Mouse (Mus musculus): ENCODE data around the gene Baz1b.
"Not testable (repeated sequence)": the region's sequence is repeated elsewhere in the genome, so short reads cannot be mapped to it uniquely, and the experiment has no call there.

The Baz1b gene

DNA sequence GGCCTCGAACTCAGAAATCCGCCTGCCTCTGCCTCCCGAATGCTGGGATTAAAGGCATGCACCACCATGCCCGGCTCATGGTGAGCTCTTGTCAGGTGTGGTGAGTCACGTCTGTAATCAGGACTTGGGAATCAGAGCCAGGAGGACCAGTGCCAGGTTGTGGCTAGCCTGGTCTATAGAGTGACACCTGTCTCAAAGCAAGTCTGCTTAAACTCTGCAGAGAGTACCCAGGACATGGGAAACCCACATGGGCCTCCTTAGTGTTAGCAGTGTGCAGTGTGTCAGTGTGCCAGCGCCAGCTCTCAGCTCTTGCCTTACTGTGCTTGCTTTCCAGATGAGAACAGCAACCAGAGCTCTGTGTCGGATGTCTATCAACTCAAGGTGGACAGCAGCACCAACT is 7.4 kb upstream of the Baz1b start:
- DNase-seq (ENCODE audit: low read depth) = no peak

DNA sequence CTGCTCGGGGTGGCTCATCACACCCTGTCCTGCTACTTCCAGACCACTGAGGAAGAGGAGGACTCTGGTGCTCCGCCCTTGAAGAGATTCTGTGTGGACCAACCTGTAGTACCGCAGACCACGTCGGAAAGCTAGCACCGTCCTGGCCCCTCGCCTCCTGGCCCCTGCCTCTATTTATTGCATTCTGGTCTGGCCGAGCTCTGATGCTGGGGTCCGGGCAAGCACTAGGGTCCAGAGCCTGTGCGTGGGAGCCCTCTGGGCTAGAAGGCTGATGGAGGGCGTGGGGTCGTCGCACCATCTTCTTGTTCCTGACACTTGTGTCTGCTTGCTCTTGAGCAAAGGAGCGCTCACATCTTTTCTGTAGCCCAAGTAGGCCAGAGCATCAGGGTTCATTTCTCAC is 6.3 kb upstream of the Baz1b start:
- no peak for DNase-seq (ENCODE audit: low read depth)

DNA sequence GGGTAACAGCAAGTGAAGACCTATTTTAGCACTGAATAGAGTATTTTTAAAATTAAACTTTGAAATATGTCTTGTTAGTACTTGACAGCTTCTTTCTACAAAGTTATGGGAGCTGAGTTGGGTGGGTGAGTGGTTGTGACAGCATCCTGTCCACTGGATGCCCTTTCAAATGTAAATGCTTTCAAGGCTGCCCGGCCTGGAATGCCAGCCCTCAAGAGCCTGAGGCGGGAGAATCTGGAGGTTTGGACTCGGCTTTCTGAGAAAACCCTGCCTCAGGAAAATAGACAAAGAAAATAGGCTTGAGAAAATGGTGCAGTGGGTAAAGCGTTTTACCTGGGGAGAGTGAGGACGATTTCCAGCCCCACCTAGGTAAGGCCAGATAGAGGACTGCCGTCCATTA is 5.3 kb upstream of the Baz1b start:
- DNase-seq (ENCODE audit: low read depth) = no peak

DNA sequence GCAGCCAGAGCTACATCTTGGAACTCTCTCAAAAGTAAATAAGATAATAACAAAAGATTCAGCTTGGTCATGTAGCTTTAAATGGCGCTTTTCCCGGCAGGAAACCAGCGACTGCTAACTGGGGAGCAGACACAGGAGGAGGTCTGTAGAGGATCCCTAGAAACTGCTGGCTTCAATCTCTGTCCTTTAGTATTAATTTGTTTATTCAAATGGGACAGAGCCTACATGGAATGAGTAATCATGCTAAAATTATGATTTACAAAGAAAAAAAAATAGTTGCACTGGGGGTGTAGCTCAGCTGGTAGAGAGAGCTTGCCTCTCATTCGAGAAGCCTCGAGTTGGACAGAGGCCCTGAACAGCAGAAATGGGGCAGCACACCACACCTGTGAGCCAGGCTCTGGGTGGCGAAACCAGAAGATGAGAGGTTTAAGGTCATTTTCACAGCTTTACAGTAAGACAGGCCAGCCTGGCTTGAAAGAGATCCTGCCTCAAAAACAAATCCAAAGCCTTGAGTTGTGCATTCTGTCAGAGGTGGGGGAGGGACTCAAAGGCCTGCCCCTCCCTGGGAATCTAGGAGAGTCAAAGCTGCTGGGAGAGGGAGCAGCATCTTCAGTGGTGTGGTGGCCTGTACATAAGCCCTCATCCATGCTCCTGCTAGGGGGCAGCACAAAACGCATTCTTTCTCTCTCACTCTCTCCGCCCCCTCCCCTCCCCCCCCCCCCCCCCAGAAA is 3.8 kb upstream of the Baz1b start:
- DNase-seq (ENCODE audit: low read depth) = no peak

DNA sequence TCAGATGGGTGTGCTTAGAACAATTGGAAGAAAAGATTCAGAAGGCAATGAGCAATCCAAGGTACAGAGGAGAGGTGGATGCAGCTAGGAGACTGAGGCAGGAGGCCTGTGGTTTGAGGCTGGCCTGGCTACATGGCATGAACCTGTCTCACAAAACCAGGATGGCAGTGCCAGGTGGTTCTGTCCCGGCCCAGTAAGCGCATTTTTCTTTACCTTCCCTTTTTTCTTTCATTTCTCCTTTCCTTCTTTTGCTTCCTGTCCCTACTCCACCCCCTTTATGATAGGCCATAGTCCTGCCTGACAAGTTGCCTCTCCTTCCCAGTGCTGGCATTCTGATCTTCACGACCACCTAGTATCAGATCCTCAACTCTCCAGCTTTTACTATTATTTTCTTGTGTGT is 2.0 kb upstream of the Baz1b start:
- no peak for DNase-seq (ENCODE audit: low read depth)

DNA sequence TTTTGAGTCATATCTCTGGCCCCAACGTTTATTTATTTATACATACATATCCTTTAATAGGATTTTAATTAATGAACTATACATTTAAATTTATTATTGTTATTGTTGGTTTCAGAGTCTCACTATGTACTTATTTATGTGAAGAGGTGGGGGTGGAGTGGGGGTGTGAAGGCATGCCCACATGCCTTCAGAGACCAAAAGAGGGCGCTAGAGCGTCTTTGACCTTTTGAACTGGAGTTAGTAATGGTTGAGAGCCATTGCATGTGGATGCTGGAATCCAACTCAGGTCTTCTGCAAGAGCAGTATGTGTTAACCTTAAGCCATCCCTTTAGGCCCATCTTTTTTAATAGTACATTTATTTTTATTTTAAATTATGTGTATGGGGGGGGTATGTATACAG is 1.5 kb upstream of the Baz1b start:
- DNase-seq (ENCODE audit: low read depth) = peak; percentile 86

DNA sequence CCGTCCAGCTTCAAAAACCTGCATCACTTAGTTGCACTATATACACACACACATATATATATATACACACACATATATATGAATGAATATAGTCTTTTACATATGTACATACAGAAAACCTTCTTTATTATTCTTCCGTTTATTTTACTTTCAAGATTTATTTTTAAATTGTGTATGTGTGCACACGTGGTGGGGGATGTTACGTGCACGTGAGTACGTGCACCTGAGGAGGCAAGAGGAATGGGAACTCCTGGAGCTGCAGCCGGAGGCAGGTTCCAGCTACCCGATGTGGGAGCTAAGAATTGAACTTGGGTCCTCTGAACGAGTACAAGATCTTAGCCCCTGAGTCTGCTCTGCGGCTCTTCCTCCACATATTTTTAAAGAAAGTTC is 838 bp upstream of the Baz1b start:
- DNase-seq (ENCODE audit: low read depth) = no peak

DNA sequence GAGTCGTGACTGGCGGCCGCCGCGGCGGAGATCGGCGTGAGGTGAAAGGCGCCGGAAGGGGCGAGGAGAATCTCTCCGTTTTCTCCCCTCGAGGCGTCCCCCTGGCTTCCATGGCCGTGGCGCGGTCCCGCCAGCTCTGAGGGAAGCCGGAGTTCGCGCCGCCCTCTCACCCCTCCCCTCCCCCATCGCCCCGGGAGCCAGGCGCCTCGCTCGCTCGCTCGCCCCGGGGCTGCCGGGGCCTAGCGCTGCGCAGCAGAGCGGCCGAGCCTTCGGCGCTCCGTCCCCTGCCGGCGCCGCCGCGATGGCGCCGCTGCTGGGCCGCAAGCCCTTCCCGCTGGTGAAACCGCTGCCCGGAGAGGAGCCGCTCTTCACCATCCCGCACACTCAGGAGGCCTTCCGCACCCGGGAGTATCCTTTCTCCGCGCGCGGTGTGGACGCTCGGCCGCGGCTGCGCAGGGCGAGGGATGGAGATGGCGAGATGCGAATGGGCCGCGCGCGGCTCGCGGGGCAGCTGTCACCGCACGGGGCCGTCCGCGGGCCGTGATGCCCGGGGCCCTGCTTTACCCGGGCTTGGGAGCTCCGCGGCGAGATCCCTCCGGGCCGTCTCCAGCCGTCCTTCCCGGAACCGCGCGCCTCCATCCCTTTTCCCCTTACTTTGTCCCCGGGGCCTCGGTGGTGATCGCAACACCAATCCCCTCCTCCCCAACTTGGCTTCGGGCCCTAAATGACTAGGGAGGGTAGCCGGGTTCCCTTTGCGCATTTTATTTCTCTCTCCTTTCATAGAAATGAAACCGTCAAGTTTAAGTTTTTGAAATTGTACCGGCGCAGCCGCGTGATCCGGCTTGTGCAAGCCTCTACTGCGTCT is 517 bp downstream of the Baz1b start:
- DNase-seq (ENCODE audit: low read depth) = peak; percentile 39

DNA sequence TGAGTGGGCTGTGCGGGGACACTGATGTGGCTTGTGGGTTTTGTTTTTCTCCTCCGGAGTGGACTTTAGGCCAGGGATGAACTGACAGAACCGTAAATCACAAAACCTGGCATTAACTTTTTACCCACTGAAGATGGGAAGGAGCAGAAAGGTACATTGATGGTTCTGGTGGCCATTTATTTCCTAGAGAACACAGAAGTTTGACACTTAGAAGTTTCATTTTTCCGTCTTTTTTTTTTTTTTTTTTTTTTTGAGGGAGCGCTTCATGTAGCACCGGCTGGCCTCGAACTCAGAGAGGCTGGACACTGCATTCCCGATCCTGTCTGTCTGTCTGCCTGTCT is 1.1 kb downstream of the Baz1b start:
- DNase-seq (ENCODE audit: low read depth) = peak; percentile 41

DNA sequence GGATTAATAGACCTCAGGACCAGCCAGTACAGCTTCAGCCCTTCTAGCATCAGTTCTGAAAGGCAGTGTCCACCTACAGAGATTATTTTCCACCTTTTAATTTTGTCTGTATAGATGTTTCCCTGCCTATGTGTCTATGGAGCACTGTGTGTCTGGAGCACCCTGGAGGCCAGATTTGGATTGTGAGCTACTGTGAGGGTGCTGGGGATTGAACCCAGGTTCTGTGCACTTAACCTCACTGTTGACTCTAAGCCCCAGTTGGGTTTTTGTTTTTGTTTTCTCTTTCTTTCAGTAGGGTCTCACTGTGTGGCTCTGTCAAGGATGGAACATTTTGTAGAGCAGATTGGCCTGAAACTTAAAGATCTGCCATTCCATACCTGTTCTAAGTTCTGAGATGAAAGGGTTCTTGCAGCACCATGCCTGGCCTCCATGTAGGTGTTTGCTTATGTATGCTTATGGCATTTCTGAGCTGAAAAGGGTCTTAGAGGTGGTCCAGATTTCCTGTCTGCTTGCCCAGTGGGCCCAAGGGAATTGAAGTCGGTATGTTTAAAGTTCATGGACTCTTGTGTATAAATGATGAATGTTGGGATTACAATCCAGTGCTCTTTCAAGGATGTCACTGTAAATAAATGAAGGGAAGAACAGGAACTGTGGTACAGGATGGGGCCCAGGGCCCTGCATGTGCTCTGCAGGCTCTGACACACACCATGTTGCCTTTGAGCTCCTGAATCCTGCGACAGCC is 2.4 kb downstream of the Baz1b start:
- no peak for DNase-seq (ENCODE audit: low read depth)

DNA sequence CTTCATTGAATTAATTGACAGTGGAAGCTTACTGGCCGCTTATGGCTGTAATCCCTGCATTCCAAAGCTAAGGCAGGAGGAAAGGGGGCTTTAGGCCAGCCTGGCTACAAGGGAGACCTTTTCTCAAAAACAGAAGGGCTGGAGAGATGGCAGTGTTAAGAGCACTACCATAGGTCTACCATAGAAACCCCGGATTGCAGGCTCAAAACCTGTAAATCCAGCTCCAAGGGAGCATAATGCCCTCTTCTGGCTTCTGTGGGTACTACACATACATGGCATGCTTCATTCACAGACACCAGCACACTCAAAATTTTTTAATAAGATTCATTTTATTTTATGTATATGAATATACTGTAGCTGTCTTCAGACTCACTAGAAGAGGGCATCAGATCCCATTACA is 4.6 kb downstream of the Baz1b start:
- peak; percentile 82 for DNase-seq (ENCODE audit: low read depth)

DNA sequence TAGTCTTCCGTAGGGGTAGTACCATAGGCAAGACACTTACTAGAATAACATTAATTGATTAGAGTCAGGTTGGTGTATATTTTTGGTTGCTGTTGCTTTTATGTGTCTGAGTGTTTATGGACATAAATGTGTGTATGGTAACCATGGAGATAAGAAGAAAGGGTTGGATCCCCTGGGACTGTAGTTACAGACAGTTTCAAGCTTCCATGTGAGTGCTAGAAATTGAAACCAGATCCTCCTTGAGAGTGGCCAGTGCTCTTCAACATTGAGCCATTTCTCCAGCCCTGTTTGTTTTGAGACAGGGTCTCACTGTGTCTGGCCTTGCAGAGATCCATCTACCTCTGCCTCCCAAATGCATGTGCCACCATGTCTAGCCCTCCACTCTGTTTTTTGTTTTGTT is 5.4 kb downstream of the Baz1b start:
- DNase-seq (ENCODE audit: low read depth) = no peak

DNA sequence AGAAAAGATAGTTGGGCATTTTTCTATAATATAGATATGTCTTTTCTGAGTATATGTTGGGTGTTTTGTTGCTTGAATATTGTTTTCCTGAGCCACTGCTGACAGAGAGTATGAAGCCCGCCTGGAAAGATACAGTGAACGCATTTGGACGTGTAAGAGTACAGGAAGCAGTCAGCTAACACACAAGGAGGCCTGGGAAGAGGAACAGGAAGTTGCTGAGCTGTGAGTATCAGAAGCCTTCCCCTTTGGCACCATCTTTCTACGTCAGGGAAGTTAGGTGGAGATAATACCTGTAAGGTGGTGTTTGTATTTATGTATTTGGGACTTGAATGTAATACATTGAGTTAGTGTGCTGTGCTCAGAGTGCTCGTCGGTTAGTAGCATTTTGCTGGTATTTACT is 9.3 kb downstream of the Baz1b start:
- peak; percentile 52 for DNase-seq (ENCODE audit: low read depth)

DNA sequence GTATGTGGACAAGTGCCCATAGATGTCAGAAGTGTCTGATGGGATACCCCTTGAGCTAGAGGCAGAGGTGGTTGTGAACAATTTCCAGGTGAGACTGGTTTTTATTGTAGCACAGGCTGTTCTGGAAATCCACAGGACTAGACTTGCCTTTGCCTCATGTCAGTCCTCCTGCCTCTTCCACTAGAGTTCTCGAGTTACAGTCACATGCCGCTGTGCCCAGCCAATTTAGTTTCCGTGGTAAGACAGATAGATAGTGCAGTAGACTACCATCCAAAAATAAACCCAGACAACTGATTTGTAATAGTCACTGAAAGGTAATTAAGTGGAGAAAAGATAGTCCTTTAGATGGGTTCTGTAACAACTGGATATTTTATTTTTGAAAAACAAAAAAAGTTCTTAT is 15.7 kb downstream of the Baz1b start:
- DNase-seq (ENCODE audit: low read depth) = peak; percentile 66

DNA sequence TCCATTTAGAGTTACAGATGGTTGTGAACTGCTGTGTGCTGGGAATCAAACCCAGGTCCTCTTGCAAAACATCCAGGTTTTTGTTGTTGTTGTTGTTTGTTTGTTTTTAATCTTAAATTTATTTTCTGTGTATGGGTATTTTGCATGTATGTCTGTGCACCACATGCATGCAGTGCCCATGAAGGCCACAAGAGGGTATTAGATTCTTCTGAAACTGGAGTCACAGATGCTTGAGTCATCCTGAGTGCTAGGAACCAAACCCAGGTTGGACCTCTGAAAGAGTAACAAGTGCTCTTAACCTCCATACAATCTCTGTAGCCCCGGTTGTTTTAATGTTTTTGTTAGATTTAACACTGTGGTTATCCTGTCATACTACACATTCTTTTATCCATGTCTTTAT is 21.1 kb downstream of the Baz1b start:
- DNase-seq (ENCODE audit: low read depth) = peak; percentile 56

DNA sequence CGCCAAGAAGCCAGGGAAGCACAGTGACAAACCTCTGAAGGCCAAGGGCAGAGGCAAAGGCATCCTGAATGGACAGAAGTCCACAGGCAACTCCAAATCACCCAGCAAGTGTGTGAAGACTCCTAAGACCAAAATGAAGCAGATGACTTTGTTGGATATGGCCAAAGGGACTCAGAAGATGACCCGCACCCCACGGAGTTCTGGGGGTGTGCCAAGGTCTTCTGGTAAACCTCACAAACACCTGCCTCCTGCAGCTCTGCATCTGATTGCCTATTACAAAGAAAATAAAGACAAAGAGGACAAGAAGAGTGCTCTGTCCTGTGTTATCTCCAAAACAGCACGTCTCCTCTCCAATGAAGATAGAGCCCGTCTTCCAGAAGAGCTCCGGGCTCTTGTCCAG is 29.8 kb downstream of the Baz1b start:
- DNase-seq (ENCODE audit: low read depth) = no peak

DNA sequence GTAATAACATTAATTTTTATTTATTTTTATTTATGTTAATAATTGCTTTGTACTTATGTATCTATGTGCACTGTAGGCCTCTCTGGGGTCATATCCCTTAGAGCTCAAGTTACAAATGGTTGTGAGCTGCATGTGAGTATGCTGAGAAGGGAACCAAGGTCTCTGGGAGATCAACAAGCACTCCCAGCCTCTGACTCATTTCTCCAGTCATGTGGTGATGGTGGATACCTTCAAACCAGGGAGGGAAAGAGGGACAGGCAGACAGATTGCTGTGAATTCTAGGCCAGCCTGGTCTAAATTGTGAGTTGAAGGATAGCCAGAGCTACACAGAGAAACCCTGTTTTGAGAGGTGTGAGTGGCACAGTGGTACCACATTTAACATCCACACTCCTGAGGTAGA is 33.9 kb downstream of the Baz1b start:
- peak; percentile 46 for DNase-seq (ENCODE audit: low read depth)

DNA sequence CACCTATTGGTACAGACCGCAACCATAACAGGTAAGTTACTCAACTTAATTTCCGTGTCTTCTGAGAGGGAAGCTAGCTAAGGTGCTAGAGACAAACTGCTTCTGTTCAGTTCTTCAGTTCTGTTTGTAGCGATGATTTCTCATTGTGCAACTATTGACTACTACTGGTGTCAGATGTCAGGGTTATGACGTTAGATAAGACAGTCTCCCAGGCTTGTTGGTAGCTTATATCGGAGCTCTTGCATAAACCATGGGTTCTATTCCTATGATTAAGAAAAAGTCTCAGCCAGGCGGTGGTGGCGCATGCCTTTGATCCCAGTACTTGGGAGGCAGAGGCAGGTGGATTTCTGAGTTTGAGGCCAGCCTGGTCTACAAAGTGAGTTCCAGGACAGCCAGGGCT is 35.0 kb downstream of the Baz1b start:
- DNase-seq (ENCODE audit: low read depth) = peak; percentile 66

DNA sequence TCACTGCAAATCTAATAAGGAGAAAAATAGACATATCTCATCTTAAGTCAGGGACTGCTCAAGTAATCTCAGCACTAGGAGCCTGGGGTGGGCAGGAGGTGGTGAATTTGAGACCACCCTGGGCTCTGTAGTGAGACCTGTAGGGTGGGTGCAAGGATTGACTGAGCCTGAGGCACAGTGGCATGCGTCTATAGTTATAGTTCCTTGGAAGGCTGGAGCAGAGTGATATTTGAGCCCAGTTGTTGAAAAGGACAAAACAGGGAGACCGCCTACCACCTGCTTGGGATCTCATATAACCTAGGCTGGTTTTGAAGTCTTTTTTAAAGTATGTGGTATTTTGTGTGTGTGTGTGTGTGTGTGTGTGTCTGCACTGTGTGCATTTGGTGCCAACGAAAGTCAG is 37.1 kb downstream of the Baz1b start:
- DNase-seq (ENCODE audit: low read depth) = no peak

DNA sequence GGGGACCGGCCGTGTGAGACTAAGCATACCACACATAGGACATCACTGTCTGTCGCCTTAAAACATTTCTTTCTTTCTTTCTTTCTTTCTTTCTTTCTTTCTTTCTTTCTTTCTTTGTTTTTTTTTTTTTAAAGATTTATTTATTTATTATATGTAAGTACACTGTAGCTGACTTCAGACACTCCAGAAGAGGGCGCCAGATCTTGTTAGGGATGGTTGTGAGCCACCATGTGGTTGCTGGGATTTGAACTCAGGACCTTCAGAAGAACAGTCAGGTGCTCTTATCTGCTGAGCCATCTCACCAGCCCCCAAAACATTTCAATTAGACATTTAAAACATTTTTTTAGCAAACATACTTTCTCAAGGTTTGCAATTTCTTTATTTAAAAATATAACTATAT is 38.8 kb downstream of the Baz1b start:
- not testable (repeated sequence) for DNase-seq (ENCODE audit: low read depth)

DNA sequence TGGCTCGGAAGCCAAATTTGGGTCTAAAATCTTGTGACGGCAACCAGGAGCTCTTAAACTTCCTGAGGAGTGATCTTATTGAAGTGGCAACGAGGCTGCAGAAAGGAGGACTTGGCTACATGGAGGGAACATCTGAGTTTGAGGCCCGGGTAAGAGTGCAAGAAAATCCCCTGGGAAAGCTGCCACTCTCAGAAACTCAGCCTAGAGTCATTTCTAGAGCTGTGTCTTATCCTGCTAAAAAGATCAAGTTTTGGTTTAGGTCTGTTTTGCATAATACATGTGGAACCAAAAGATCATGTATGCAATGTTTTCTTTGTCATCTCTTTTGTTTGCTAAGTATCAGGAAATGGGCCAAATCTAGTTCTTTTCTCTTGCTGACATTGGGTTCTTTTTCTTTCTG is 43.1 kb downstream of the Baz1b start:
- no peak for DNase-seq (ENCODE audit: low read depth)

DNA sequence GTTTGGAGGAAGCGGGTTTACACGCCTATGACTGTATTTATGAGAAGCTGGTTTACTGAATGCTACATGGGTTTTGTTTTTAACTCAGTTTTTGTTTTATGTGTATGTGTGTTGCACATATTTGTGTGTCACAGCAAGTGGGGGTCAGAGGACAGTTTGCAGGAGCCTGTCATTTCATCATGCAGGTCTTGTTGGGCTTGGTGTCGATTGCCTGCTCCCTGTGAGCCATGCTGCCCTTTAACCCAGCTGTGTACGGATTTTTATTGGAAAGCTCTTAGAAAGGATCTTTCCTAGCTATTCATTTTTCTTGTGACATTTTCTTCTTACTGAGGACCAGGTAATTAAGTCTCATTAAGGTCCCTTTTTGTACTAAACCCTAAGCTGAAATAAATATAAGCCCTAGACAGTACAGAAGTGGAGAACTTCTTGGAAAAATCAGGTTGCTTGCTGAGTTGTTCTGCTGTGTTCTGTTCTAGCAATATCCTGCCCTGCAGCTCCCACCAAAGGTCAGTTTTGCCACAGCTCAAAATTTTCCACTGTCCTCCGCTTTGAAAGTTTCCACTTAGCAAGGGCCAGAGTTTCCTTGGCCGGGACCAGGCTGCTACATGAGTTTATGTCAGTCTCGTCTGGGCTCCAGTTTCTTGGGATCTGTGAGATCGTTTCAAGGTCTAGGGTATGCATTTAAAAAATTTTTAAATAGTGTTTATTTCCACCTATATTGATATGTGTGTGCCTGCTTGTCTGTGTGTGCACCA is 46.3 kb downstream of the Baz1b start:
- DNase-seq (ENCODE audit: low read depth) = no peak
